18 mouse cellular contexts compared by ENCODE assay signal in genomic region chr17:91086412-91086811, GRCm38 (mm10). TPM values are rescaled to one million over a fixed set of nuclear protein-coding genes. Genes with fewer than 3 reads are reported as not detected.
DNase-seq lines count a peak whose midpoint lies in the region; ATAC-seq lines count a peak whose summit lies in the region.
"Had no signal": no experiment of that assay in that cellular context is flagged by ENCODE, and none has a peak within 500 bp of the region (broad histone marks: within the 10 kb centered on the region; RNA-seq: fewer than 3 reads in every experiment).

No protein-coding gene starts in this region.

- peaks cover 8% of the 10 kb centered on the region; the same call in 1 of the 2 replicates for H3K4me1 ChIP-seq in forebrain, embryonic 15.5 days
- no peaks in the 10 kb centered on the region for H3K4me1 ChIP-seq in forebrain, embryonic 11.5 days (replicated peaks; ENCODE audit: control insufficient read depth, insufficient read depth, low read length)
- 0 out of 2 replicates have a peak, but pooled peaks cover 3% of the 10 kb centered on the region for H3K4me1 ChIP-seq in neural tube, embryonic 12.5 days
- peaks cover 25% of the 10 kb centered on the region for H3K4me1 ChIP-seq in midbrain, embryonic 15.5 days

- 84% methylated on average over 1 of the region's 1 CpGs for WGBS in forebrain, embryonic 15.5 days
- 97% methylated on average over 1 of the region's 1 CpGs for WGBS in forebrain, embryonic 11.5 days
- WGBS in neural tube, embryonic 12.5 days = 97% methylated on average over 1 of the region's 1 CpGs
- 67% methylated on average over 1 of the region's 1 CpGs for WGBS in midbrain, embryonic 15.5 days

- ATAC-seq in forebrain, embryonic 15.5 days (replicated peaks) = no peak
- ATAC-seq in forebrain, embryonic 11.5 days (replicated peaks; ENCODE audit: low FRiP score) = no peak
- ATAC-seq in neural tube, embryonic 12.5 days (ENCODE audit: low FRiP score, low read depth) = no peak
- no peak for ATAC-seq in midbrain, embryonic 15.5 days (replicated peaks)
- ATAC-seq: activated CD4-positive, CD25-positive, alpha-beta regulatory T cell, adult 4 months; Patski had no signal

- H3K27me3 ChIP-seq in forebrain, embryonic 15.5 days = no peaks in the 10 kb centered on the region
- H3K27me3 ChIP-seq in forebrain, embryonic 11.5 days (ENCODE audit: control insufficient read depth, insufficient read depth, low read length) = no peaks in the 10 kb centered on the region
- H3K27me3 ChIP-seq in neural tube, embryonic 12.5 days (replicated peaks) = no peaks in the 10 kb centered on the region
- H3K27me3 ChIP-seq in midbrain, embryonic 15.5 days (replicated peaks) = no peaks in the 10 kb centered on the region
- H3K27me3 ChIP-seq: Patski had no signal

- peaks cover 19% of the 10 kb centered on the region for H3K36me3 ChIP-seq in forebrain, embryonic 15.5 days
- no peaks in the 10 kb centered on the region for H3K36me3 ChIP-seq in forebrain, embryonic 11.5 days (ENCODE audit: control insufficient read depth, insufficient read depth, low read length)
- peaks cover 16% of the 10 kb centered on the region for H3K36me3 ChIP-seq in neural tube, embryonic 12.5 days
- H3K36me3 ChIP-seq in midbrain, embryonic 15.5 days (replicated peaks) = peaks cover 21% of the 10 kb centered on the region

- H3K9me3 ChIP-seq in forebrain, embryonic 15.5 days = peaks cover 9% of the 10 kb centered on the region; the same call in 1 of the 2 replicates
- peaks cover 8% of the 10 kb centered on the region; the same call in 1 of the 2 replicates for H3K9me3 ChIP-seq in forebrain, embryonic 11.5 days (ENCODE audit: control insufficient read depth, low read length)
- peaks cover 14% of the 10 kb centered on the region for H3K9me3 ChIP-seq in neural tube, embryonic 12.5 days
- peaks cover 9% of the 10 kb centered on the region; the same call in 1 of the 2 replicates for H3K9me3 ChIP-seq in midbrain, embryonic 15.5 days

- peak overlapping the region; percentile 15; the same call in 1 of the 2 replicates for H3K4me3 ChIP-seq in forebrain, embryonic 15.5 days
- H3K4me3 ChIP-seq in forebrain, embryonic 11.5 days (ENCODE audit: low read depth, low read length) = no peak overlapping the region
- H3K4me3 ChIP-seq in neural tube, embryonic 12.5 days = no peak overlapping the region
- peak overlapping the region; percentile 28 for H3K4me3 ChIP-seq in midbrain, embryonic 15.5 days

- no peak overlapping the region for H3K27ac ChIP-seq in forebrain, embryonic 15.5 days (replicated peaks)
- no peak overlapping the region for H3K27ac ChIP-seq in forebrain, embryonic 11.5 days (ENCODE audit: low read depth, low read length)
- H3K27ac ChIP-seq in neural tube, embryonic 12.5 days = no peak overlapping the region
- H3K27ac ChIP-seq in midbrain, embryonic 15.5 days = no peak overlapping the region
- H3K27ac ChIP-seq: macrophage had no signal

- H3K4me2 ChIP-seq in forebrain, embryonic 15.5 days (replicated peaks) = peak overlapping the region; percentile 32
- H3K4me2 ChIP-seq in forebrain, embryonic 11.5 days (ENCODE audit: low read depth, low read length, severe bottlenecking) = no peak overlapping the region
- H3K4me2 ChIP-seq in neural tube, embryonic 12.5 days (replicated peaks) = peak overlapping the region; percentile 12; the same call in 1 of the 2 replicates
- peak overlapping the region; percentile 48 for H3K4me2 ChIP-seq in midbrain, embryonic 15.5 days

- no peak overlapping the region for H3K9ac ChIP-seq in forebrain, embryonic 15.5 days (replicated peaks)
- no peak overlapping the region for H3K9ac ChIP-seq in forebrain, embryonic 11.5 days (ENCODE audit: low read length)
- no peak overlapping the region for H3K9ac ChIP-seq in neural tube, embryonic 12.5 days
- no peak overlapping the region; the same call in 1 of the 2 replicates for H3K9ac ChIP-seq in midbrain, embryonic 15.5 days

- DNase-seq in forebrain, embryonic 11.5 days (ENCODE audit: low spot score) = no peak
- DNase-seq in neural tube, embryonic 10.5 days (ENCODE audit: extremely low spot score, low spot score) = no peak
- no peak for DNase-seq in thymus, postnatal 14 days
- DNase-seq in adrenal gland, postnatal 4 days (ENCODE audit: low spot score in 2 of 2) = no peak
- DNase-seq: adrenal gland, postnatal 14 days; B cell, adult 2 months; cerebellum, postnatal 25 days; gastrocnemius, postnatal 36 days; layer of hippocampus, postnatal 36 days; left cerebral cortex, postnatal 4 days; lung, adult 18-20 months had no signal

RNA-seq across cellular contexts. Expression of gene Nrxn1, which starts 6.5 kb away (rescaled TPM):
- 158 and 161 TPM in 2 replicates for polyA plus RNA-seq in forebrain, embryonic 15.5 days (2015; fragmentation: Nextera tagmentation; extraction: Ambion mirVana)
- 12.4 and 13.7 TPM in 2 replicates for polyA plus RNA-seq in forebrain, embryonic 11.5 days (2014; fragmentation: Nextera tagmentation; extraction: Ambion mirVana)
- 58.5 and 62.1 TPM in 2 replicates for polyA plus RNA-seq in neural tube, embryonic 12.5 days (2016; fragmentation: Nextera tagmentation; extraction: Ambion mirVana)
- 210 and 212 TPM in 2 replicates for polyA plus RNA-seq in midbrain, embryonic 15.5 days (2015; fragmentation: Nextera tagmentation; extraction: Ambion mirVana)
- total RNA-seq in adrenal gland, postnatal 4 days (2021) = 10 to 100 TPM; 20.1 to 20.6 TPM
- total RNA-seq: monocyte, adult 5-6 weeks had no signal
- polyA plus RNA-seq: macrophage, Patski had no signal

Comparison
In these comparisons a context has a peak if more than half of its experiments do, and no peak if none do; other contexts are left out.
1. H3K4me3 ChIP-seq: peak in forebrain, embryonic 15.5 days (single experiment) and midbrain, embryonic 15.5 days (single experiment); none in forebrain, embryonic 11.5 days (single experiment) and neural tube, embryonic 12.5 days (single experiment).